Mouse (Mus musculus) stomach, postnatal 0 days (tissue): ENCODE results near the gene Sat2. TPM values are rescaled to one million over a fixed set of nuclear protein-coding genes. Genes with fewer than 3 reads are reported as not detected.
A peak's percentile ranks its signal among the peaks of the same experiment; 100 is the strongest.
"Not testable (repeated sequence)": the region's sequence is repeated elsewhere in the genome, so short reads cannot be mapped to it uniquely, and the experiment has no call there.

ENCODE experiments used
- ATAC-seq: fragments of 200-750 bp; cut with Nextera tagmentation; 2 replicates; pipeline ENCODE4 v1.8.0; 2017; ENCODE audit not compliant: low FRiP score, low TSS enrichment
- DNase-seq: peaks from one replicate; pipeline ENCODE4 v3.0.0-alpha.2; 2016; ENCODE audit warnings: low spot score
- H3K27ac ChIP-seq: fragments of 300-500 bp; sonication (generic); replicated peaks from 2 replicates; pipeline ENCODE4 v1.5.1; 2014; ENCODE audit warnings: mild to moderate bottlenecking, control low read depth
- H3K27me3 ChIP-seq: fragments of 300-500 bp; sonication (generic); 2 replicates; pipeline ENCODE4 v1.6.1; 2014; ENCODE audit warnings: low read length; ENCODE audit not compliant: control insufficient read depth, insufficient read depth
- H3K36me3 ChIP-seq: fragments of 300-500 bp; sonication (generic); 2 replicates; pipeline ENCODE4 v1.6.1; 2014; ENCODE audit warnings: low read length, mixed read lengths; ENCODE audit not compliant: control insufficient read depth, insufficient read depth
- H3K4me1 ChIP-seq: fragments of 300-500 bp; sonication (generic); replicated peaks from 2 replicates; pipeline ENCODE4 v1.6.1; 2014; ENCODE audit warnings: antibody characterized with exemption; ENCODE audit not compliant: control insufficient read depth, insufficient read depth
- H3K4me2 ChIP-seq: fragments of 300-500 bp; sonication (generic); replicated peaks from 2 replicates; pipeline ENCODE4 v1.6.1; 2014; ENCODE audit warnings: low read depth, mild to moderate bottlenecking, control low read depth, moderate library complexity
- H3K4me3 ChIP-seq: fragments of 300-500 bp; sonication (generic); 2 replicates; pipeline ENCODE4 v1.5.1; 2014; ENCODE audit warnings: low read depth, low read length, control low read depth
- H3K9ac ChIP-seq: fragments of 300-500 bp; sonication (generic); 2 replicates; pipeline ENCODE4 v1.6.1; 2014; ENCODE audit warnings: mild to moderate bottlenecking, low read length, control low read depth, mixed read lengths
- H3K9me3 ChIP-seq: fragments of 300-500 bp; sonication (generic); 2 replicates; pipeline ENCODE4 v1.6.1; 2016; ENCODE audit warnings: low read length; ENCODE audit not compliant: control insufficient read depth
- CTCF ChIP-seq: IDR thresholded peaks from 2 replicates; pipeline ENCODE4 v1.5.1; 2016; ENCODE audit warnings: antibody characterized with exemption, low read depth, mild to moderate bottlenecking, moderate library complexity
- EP300 ChIP-seq: optimal IDR thresholded peaks from 2 replicates; pipeline ENCODE3; 2016; ENCODE audit warnings: antibody characterized with exemption
- WGBS: fragments of 180-500 bp; shearing (Covaris S2); extraction: QIAGEN DNeasy Blood & Tissue Kit; methylation state at CpG from one replicate; pipeline ENCODE4 v1.1.7; 2014; 5-methylcytosine and 5-hydroxymethylcytosine counted together
- polyA plus RNA-seq: library from polyadenylated mRNA; unstranded; fragments of >200 nt; fragmentation: Nextera tagmentation; extraction: Ambion mirVana; gene quantifications from 2 replicates; pipeline ENCODE4 v1.2.1, GENCODE M21; 2015

The Sat2 gene
- polyA plus RNA-seq, 1 experiment from 2014 or later: 15.5 TPM

- TF ChIP-seq EP300 (no peak), CTCF (no peak)
- no peak for ATAC-seq
- 64% methylated on average over 5 of the region's 5 CpGs for WGBS
- no peak within 1 kb of the TSS for H3K27ac ChIP-seq
- no peak within 1 kb of the TSS for H3K4me3 ChIP-seq
- H3K4me1 ChIP-seq: no peaks in the 10 kb centered on the region
- no peaks in the 10 kb centered on the region for H3K27me3 ChIP-seq
- no peaks in the 10 kb centered on the region for H3K9me3 ChIP-seq
- DNase-seq: no peak
- H3K36me3 ChIP-seq: no peaks in the 10 kb centered on the region
- no peak within 1 kb of the TSS for H3K9ac ChIP-seq
- H3K4me2 ChIP-seq: no peak within 1 kb of the TSS
These were observed 4.0 kb upstream of the Sat2 start, which contains the start of gene Shbg for GRCm38 (mm10) chr11:69617805-69618204. Gene Shbg (minus strand): TSS chr11:69617905.

- Histone ChIP-seq H3K36me3 (no peaks in the 10 kb centered on the region), H3K4me1 (no peaks in the 10 kb centered on the region), H3K4me2 (no peak overlapping the region), H3K27me3 (no peaks in the 10 kb centered on the region), H3K9me3 (no peaks in the 10 kb centered on the region), H3K27ac (no peak overlapping the region), H3K4me3 (no peak overlapping the region), H3K9ac (no peak overlapping the region)
- ATAC-seq (no peak; the same call in 1 of the 2 replicates), DNase-seq (no peak)
- TF ChIP-seq CTCF (no peak), EP300 (no peak)
- 67% methylated on average over 7 of the region's 7 CpGs for WGBS
These were observed 1.3 kb upstream of the Sat2 start for GRCm38 (mm10) chr11:69620394-69621081.

- H3K27ac ChIP-seq: peak overlapping the region; percentile 58
- H3K36me3 ChIP-seq: no peaks in the 10 kb centered on the region
- H3K9me3 ChIP-seq: no peaks in the 10 kb centered on the region
- no peak for TF ChIP-seq CTCF
- no peak for TF ChIP-seq EP300
- peak overlapping the region; percentile 68 for H3K9ac ChIP-seq
- H3K4me1 ChIP-seq: no peaks in the 10 kb centered on the region
- ATAC-seq: 0 out of 2 replicates have a peak, but pooled peaks have one; percentile 13
- no peaks in the 10 kb centered on the region for H3K27me3 ChIP-seq
- H3K4me2 ChIP-seq: peak overlapping the region; percentile 70
- 21% methylated on average over 6 of the region's 6 CpGs for WGBS
- peak overlapping the region; percentile 52 for H3K4me3 ChIP-seq
- no peak for DNase-seq
These were observed 582 bp downstream of the Sat2 start for GRCm38 (mm10) chr11:69622406-69622805.

- Histone ChIP-seq H3K27me3 (no peaks in the 10 kb centered on the region), H3K4me3 (0 out of 2 replicates have a peak overlapping the region, but pooled peaks have one; percentile 52), H3K4me1 (no peaks in the 10 kb centered on the region), H3K9me3 (no peaks in the 10 kb centered on the region), H3K9ac (0 out of 2 replicates have a peak overlapping the region, but pooled peaks have one; percentile 68), H3K4me2 (peak overlapping the region; percentile 70; the same call in 1 of the 2 replicates), H3K27ac (no peak overlapping the region), H3K36me3 (no peaks in the 10 kb centered on the region)
- WGBS: 75% methylated on average over 4 of the region's 4 CpGs
- ATAC-seq (no peak), DNase-seq (no peak)
- no peak for TF ChIP-seq EP300
- no peak for TF ChIP-seq CTCF
These were observed 1.2 kb downstream of the Sat2 start for GRCm38 (mm10) chr11:69623006-69623405.

- not testable (repeated sequence) for DNase-seq, H3K27ac ChIP-seq, H3K27me3 ChIP-seq, ATAC-seq, H3K4me1 ChIP-seq, H3K4me2 ChIP-seq, H3K36me3 ChIP-seq, H3K9ac ChIP-seq, H3K4me3 ChIP-seq, H3K9me3 ChIP-seq
- WGBS: 90% methylated on average over 2 of the region's 2 CpGs
These were observed 2.5 kb downstream of the Sat2 start for GRCm38 (mm10) chr11:69624339-69624738.

DNA sequence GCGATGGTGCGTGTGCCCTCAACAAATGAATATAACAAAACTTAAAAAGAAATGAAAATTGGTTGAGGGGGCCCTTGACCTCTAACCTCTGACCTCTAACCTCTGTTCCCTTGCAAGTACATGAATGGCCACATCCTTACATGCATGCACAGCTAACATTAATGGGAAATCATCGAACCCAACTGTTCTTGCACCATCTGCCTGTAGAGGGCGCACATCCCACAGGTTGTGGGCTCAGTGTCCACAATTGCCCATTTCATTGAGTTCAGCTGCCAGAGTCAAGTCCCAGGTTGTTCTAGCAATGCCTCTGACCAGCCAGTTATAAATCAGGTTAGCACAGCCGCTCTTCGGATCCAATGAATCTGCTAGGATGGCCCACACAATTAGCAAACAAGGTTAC lies 6.5 kb downstream of the Sat2 start:
- H3K27ac ChIP-seq: no peak overlapping the region
- ATAC-seq (no peak), DNase-seq (peak; percentile 83)
- H3K9me3 ChIP-seq: no peaks in the 10 kb centered on the region
- no peaks in the 10 kb centered on the region for H3K4me1 ChIP-seq
- no peak overlapping the region for H3K9ac ChIP-seq
- H3K4me3 ChIP-seq: no peak overlapping the region
- no peak for TF ChIP-seq EP300
- peak; percentile 98 for TF ChIP-seq CTCF
- no peaks in the 10 kb centered on the region for H3K27me3 ChIP-seq
- 35% methylated on average over 6 of the region's 6 CpGs for WGBS
- no peaks in the 10 kb centered on the region for H3K36me3 ChIP-seq
- no peak overlapping the region for H3K4me2 ChIP-seq
